Mouse (Mus musculus) forebrain, embryonic 15.5 days (tissue): ENCODE results near the gene Atp8b3. TPM values are rescaled to one million over a fixed set of nuclear protein-coding genes. Genes with fewer than 3 reads are reported as not detected.

Experiments
- polyA plus RNA-seq: library from polyadenylated mRNA; unstranded; fragments of >200 nt; fragmentation: Nextera tagmentation; extraction: Ambion mirVana; gene quantifications from 2 replicates; pipeline ENCODE4 v1.2.1, GENCODE M21; 2015

The Atp8b3 gene
- polyA plus RNA-seq, 1 experiment from 2014 or later = 0.23 TPM

Other genes with a start within 250 kb of the Atp8b3 start
- 628 and 651 TPM in 2 replicates for gene Rps15, start 246.7 kb downstream of the Atp8b3 start, polyA plus RNA-seq
- 205 and 210 TPM in 2 replicates for gene Apc2, start 243.1 kb downstream of the Atp8b3 start, polyA plus RNA-seq
- 36.9 and 38.1 TPM in 2 replicates for gene 2310011J03Rik, start 218.6 kb downstream of the Atp8b3 start, polyA plus RNA-seq
- gene Pcsk4, start 209.6 kb downstream of the Atp8b3 start, polyA plus RNA-seq = 2.5 and 2.6 TPM in 2 replicates
- gene Reep6, start 209.2 kb downstream of the Atp8b3 start, polyA plus RNA-seq = 2.6 and 2.9 TPM in 2 replicates
- gene Adamtsl5, start 190.7 kb downstream of the Atp8b3 start, polyA plus RNA-seq = 0.32 and 0.61 TPM in 2 replicates
- gene Plk5, start 182.7 kb downstream of the Atp8b3 start, polyA plus RNA-seq = 2.2 and 2.7 TPM in 2 replicates
- 22.0 and 22.7 TPM in 2 replicates for gene Mex3d, start 151.5 kb downstream of the Atp8b3 start, polyA plus RNA-seq
- 281 and 295 TPM in 2 replicates for gene Mbd3, start 139.6 kb downstream of the Atp8b3 start, polyA plus RNA-seq
- 551 and 574 TPM in 2 replicates for gene Uqcr11, start 132.3 kb downstream of the Atp8b3 start, polyA plus RNA-seq
- gene Tcf3, start 105.5 kb downstream of the Atp8b3 start, polyA plus RNA-seq = 85.2 and 89.6 TPM in 2 replicates
- gene Onecut3, start 44.3 kb downstream of the Atp8b3 start, polyA plus RNA-seq = 0.23 and 0.61 TPM in 2 replicates
- 31.3 and 32.9 TPM in 2 replicates for gene Rexo1, start 22.4 kb upstream of the Atp8b3 start, polyA plus RNA-seq
- 8.0 and 8.5 TPM in 2 replicates for gene Klf16, start 38.2 kb upstream of the Atp8b3 start, polyA plus RNA-seq
- gene Abhd17a, start 51.2 kb upstream of the Atp8b3 start, polyA plus RNA-seq = 118 and 120 TPM in 2 replicates
- 66.8 and 68.2 TPM in 2 replicates for gene Scamp4, start 63.7 kb upstream of the Atp8b3 start, polyA plus RNA-seq
- gene Adat3, start 63.8 kb upstream of the Atp8b3 start, polyA plus RNA-seq = 4.5 and 6.4 TPM in 2 replicates
- 3.2 and 4.5 TPM in 2 replicates for gene Gm49322, start 66.9 kb upstream of the Atp8b3 start, polyA plus RNA-seq
- 117 and 126 TPM in 2 replicates for gene Csnk1g2, start 83.7 kb upstream of the Atp8b3 start, polyA plus RNA-seq
- 83.4 and 87.5 TPM in 2 replicates for gene Btbd2, start 117.9 kb upstream of the Atp8b3 start, polyA plus RNA-seq
- gene Mknk2, start 139.0 kb upstream of the Atp8b3 start, polyA plus RNA-seq = 60.9 and 64.8 TPM in 2 replicates
- gene Mob3a, start 162.9 kb upstream of the Atp8b3 start, polyA plus RNA-seq = 52.6 and 55.1 TPM in 2 replicates
- 33.4 and 35.2 TPM in 2 replicates for gene Izumo4, start 163.1 kb upstream of the Atp8b3 start, polyA plus RNA-seq
- gene Ap3d1, start 203.1 kb upstream of the Atp8b3 start, polyA plus RNA-seq = 98.9 and 103 TPM in 2 replicates
- 22.0 and 23.1 TPM in 2 replicates for gene Dot1l, start 216.1 kb upstream of the Atp8b3 start, polyA plus RNA-seq